Mouse (Mus musculus) forebrain, embryonic 12.5 days (tissue): ENCODE measurements around the gene Rps11. TPM values are rescaled to one million over a fixed set of nuclear protein-coding genes. Genes with fewer than 3 reads are reported as not detected.
"Not testable (repeated sequence)": the region's sequence is repeated elsewhere in the genome, so short reads cannot be mapped to it uniquely, and the experiment has no call there.

Experiments
- ATAC-seq: fragments of 200-750 bp; cut with Nextera tagmentation; 2 replicates; pipeline ENCODE4 v1.8.0; 2017; ENCODE audit warnings: moderate TSS enrichment; ENCODE audit not compliant: low FRiP score
- H3K27ac ChIP-seq: fragments of 300-500 bp; sonication (generic); 2 replicates; pipeline ENCODE4 v1.5.1; 2016; ENCODE audit warnings: mild to moderate bottlenecking
- H3K27me3 ChIP-seq: fragments of 300-500 bp; sonication (generic); 2 replicates; pipeline ENCODE4 v1.6.1; 2016; ENCODE audit warnings: mild to moderate bottlenecking
- H3K36me3 ChIP-seq: fragments of 300-500 bp; sonication (generic); replicated peaks from 2 replicates; pipeline ENCODE4 v1.6.1; 2016; ENCODE audit warnings: mild to moderate bottlenecking
- H3K4me1 ChIP-seq: fragments of 300-500 bp; sonication (generic); 2 replicates; pipeline ENCODE4 v1.6.1; 2016
- H3K4me2 ChIP-seq: fragments of 300-500 bp; sonication (generic); 2 replicates; pipeline ENCODE4 v1.6.1; 2016; ENCODE audit warnings: mild to moderate bottlenecking, moderate library complexity
- H3K4me3 ChIP-seq: fragments of 300-500 bp; sonication (generic); replicated peaks from 2 replicates; pipeline ENCODE4 v1.5.1; 2016; ENCODE audit warnings: mild to moderate bottlenecking
- H3K9ac ChIP-seq: fragments of 300-500 bp; sonication (generic); 2 replicates; pipeline ENCODE4 v1.6.1; 2016; ENCODE audit warnings: mild to moderate bottlenecking
- H3K9me3 ChIP-seq: fragments of 300-500 bp; sonication (generic); 2 replicates; pipeline ENCODE4 v1.6.1; 2016
- WGBS: fragments of 180-500 bp; shearing (Covaris S2); methylation state at CpG from one replicate; pipeline ENCODE4 v1.1.7; 2016; 5-methylcytosine and 5-hydroxymethylcytosine counted together
- polyA plus RNA-seq: library from polyadenylated mRNA; unstranded; fragments of >200 nt; fragmentation: Nextera tagmentation; extraction: Ambion mirVana; gene quantifications from 2 replicates; pipeline ENCODE4 v1.2.1, GENCODE M21; 2016

The Rps11 gene
- polyA plus RNA-seq, 1 experiment from 2014 or later: 1,285 TPM

DNA sequence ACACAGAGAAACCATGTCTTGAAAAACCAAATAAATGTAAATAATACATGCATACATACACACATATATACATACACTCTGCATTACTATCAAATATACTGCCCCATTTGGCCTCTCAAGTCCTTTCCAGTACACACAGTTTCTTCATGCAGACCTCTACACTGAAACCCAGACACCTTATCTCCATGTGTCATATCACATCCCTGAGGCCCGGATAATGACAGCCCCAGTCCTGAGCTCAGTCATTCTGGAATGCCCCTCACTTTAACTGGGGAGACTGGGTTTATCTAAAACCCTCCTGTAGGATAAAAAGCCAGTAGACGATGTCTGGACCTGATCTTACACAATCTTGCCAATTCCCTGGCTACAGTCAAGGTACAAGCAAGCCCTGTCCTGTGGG lies 10.8 kb downstream of the Rps11 start:
- no peak overlapping the region for H3K27ac ChIP-seq
- H3K4me1 ChIP-seq: no peaks in the 10 kb centered on the region
- H3K9ac ChIP-seq: no peak overlapping the region
- peaks cover 10% of the 10 kb centered on the region; the same call in 1 of the 2 replicates for H3K36me3 ChIP-seq
- H3K4me2 ChIP-seq: no peak overlapping the region
- H3K27me3 ChIP-seq: no peaks in the 10 kb centered on the region
- WGBS: 88% methylated on average over 2 of the region's 2 CpGs
- no peaks in the 10 kb centered on the region for H3K9me3 ChIP-seq
- no peak overlapping the region for H3K4me3 ChIP-seq
- no peak for ATAC-seq

DNA sequence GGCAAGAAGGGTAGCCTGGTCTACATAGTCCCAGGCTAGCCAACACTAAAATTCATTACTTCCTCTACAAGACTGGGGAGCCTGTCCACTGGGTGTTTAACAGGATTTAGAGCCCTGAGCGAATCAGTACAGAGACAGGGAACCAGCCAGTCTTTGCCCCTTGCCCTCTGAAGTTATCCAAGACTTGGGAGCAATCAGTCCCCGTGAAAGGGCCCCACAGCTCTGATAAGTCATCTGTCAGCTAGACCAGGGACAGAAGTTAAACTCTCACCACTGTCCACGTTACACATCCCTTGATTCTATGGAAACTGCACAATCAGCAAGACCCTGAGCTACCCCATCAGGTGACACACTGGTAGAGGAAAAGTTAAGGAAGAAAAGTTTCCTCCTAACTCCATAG lies 11.7 kb downstream of the Rps11 start:
- no peak for ATAC-seq
- Histone ChIP-seq H3K27me3 (no peaks in the 10 kb centered on the region), H3K4me3 (no peak overlapping the region), H3K27ac (no peak overlapping the region), H3K36me3 (peaks cover under 1% of the 10 kb centered on the region; the same call in 1 of the 2 replicates), H3K9ac (no peak overlapping the region), H3K9me3 (no peaks in the 10 kb centered on the region), H3K4me2 (no peak overlapping the region), H3K4me1 (no peaks in the 10 kb centered on the region)
- WGBS: 71% methylated on average over 3 of the region's 3 CpGs

DNA sequence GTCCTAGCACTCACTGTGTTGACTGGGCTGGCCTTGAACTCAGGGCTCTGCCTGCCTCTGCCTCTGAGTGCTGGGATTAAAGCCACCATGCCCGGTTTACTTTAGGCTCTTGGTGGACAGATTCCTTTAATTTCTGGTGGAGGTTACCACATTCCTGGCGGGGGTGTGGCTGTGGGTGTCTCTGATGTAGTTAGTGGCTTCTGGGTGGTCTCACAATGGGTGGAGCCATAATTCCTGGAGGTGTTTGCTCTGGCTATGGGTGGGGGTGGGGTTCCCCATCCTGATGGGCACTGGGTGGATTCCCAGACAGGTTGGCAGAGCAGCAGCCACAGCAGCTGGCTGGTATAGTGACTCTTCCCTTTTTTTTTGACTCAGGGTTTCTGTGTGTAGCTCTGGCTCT lies 12.3 kb downstream of the Rps11 start:
- 69% methylated on average over 2 of the region's 2 CpGs for WGBS
- H3K4me3 ChIP-seq: no peak overlapping the region
- H3K4me1 ChIP-seq: no peaks in the 10 kb centered on the region
- no peaks in the 10 kb centered on the region for H3K27me3 ChIP-seq
- no peak overlapping the region for H3K9ac ChIP-seq
- no peaks in the 10 kb centered on the region for H3K9me3 ChIP-seq
- no peak for ATAC-seq
- H3K27ac ChIP-seq: no peak overlapping the region
- H3K4me2 ChIP-seq: no peak overlapping the region
- no peaks in the 10 kb centered on the region for H3K36me3 ChIP-seq

DNA sequence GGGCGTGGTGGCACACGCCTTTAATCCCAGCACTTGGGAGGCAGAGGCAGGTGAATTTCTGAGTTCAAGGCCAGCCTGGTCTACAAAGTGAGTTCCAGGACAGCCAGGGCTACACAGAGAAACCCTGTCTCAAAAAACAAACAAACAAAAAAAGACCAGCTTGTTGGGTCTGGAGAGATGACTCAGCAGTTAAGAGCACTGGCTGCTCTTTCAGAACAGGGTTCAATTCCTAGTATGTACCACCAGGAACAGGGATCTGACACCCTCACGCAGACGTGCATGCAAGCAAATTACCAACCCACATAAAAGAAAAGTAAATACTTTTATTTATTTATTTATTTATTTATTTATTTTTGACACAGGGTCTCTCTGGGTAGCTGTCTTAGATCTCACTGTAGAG lies 14.2 kb downstream of the Rps11 start:
- not testable (repeated sequence) for H3K9ac ChIP-seq, H3K4me3 ChIP-seq, ATAC-seq, H3K9me3 ChIP-seq, H3K36me3 ChIP-seq, H3K27ac ChIP-seq, H3K4me2 ChIP-seq, H3K4me1 ChIP-seq, H3K27me3 ChIP-seq
- 98% methylated on average over 4 of the region's 4 CpGs for WGBS

DNA sequence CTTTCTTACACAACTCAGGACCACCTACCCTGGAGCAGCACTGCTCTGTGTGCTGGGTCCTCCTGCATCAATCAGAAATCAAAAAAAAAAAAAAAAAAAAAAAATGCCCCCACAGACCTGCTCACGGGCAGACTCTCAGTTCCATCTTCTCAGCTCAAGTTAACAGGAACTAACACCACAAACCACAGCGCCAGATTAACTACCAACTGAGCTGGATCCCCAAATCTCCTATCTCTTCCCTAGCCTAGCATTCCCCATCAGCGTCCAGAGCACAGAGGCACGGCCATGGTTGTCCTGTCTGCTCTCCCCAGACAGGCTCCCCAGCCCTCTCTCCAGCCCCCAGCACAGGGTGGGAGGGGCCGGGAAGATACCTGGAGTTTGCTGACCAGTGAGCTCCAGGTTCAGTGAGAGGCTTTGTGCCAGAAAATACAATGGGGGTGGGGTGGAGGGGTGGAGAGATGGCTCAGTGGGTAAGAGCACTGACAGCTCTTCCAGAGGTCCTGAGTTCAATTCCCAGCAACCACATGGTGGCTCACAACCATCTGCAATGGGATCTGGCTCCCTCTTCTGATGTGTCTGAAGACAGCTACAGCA lies 17.1 kb downstream of the Rps11 start:
- Histone ChIP-seq H3K4me3 (no peak overlapping the region), H3K36me3 (no peaks in the 10 kb centered on the region), H3K4me1 (peaks cover 6% of the 10 kb centered on the region), H3K4me2 (no peak overlapping the region), H3K9me3 (no peaks in the 10 kb centered on the region), H3K9ac (no peak overlapping the region), H3K27me3 (no peaks in the 10 kb centered on the region), H3K27ac (no peak overlapping the region)
- 69% methylated on average over 5 of the region's 5 CpGs for WGBS
- no peak for ATAC-seq

DNA sequence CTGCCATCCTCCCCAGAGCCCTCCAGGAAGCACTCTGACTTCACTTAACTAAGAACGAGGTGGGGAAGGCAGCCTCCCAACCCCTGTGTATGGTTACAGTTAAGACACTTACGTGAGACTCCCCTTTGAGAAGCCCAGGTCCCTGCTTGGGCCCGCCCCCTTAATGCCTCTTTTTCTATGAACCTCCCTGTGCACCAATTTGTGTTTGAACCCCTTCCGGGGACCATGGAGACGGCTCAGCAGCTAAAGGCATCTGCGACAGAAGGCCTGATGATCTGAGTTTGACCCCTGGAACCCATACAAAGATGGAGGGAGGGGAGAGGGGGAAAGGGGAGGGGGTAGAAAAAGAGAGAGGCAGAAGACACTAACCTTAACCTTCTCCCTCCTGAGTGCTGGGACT lies 17.8 kb downstream of the Rps11 start:
- Histone ChIP-seq H3K4me2 (no peak overlapping the region), H3K36me3 (no peaks in the 10 kb centered on the region), H3K27ac (no peak overlapping the region), H3K9me3 (no peaks in the 10 kb centered on the region), H3K4me1 (peaks cover 6% of the 10 kb centered on the region), H3K4me3 (no peak overlapping the region), H3K9ac (no peak overlapping the region), H3K27me3 (no peaks in the 10 kb centered on the region)
- ATAC-seq: no peak
- 42% methylated on average over 6 of the region's 6 CpGs for WGBS

DNA sequence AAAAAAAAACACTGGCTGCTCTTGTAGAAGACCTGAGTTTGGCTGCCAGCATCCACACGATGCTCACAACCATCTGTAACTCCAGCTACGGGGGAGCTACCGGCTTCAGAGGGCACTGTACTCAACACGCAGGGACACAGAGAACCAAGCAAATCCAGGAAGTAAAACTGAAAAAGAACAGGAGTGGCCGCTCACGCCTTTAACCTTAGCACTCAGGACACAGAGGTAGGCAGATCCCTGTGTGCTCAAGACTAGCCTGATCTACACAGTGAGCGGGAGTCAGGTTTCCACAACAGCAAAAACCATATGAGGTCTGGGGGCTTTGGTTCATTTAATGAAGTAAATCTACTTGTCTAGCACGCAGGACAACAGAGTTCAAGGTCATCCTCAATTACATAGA lies 18.7 kb downstream of the Rps11 start:
- ATAC-seq: no peak
- Histone ChIP-seq H3K27me3 (no peaks in the 10 kb centered on the region), H3K4me2 (no peak overlapping the region), H3K27ac (no peak overlapping the region), H3K9ac (no peak overlapping the region), H3K36me3 (no peaks in the 10 kb centered on the region), H3K4me3 (no peak overlapping the region), H3K9me3 (no peaks in the 10 kb centered on the region), H3K4me1 (peaks cover 6% of the 10 kb centered on the region)
- WGBS: 83% methylated on average over 8 of the region's 8 CpGs

DNA sequence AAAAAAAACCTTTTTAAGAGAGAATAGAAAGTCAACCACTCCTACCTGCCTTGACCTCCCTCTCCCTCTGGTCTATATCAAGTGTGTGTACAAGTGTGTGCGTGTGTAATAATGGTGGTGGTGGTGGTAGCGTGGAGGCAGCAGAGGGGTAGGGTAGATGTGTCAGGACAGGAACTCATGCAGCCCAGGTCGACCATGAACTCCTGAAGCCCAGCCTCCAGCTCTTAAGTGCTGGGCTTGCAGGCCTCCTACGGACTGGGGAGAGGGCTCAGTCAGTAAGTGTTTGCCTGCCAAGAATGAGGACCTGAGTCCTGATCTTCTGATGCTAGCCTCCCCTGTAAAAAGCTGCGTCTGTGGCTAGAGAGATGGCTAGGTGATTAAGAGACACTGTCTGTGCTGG lies 19.3 kb downstream of the Rps11 start:
- H3K27ac ChIP-seq: no peak overlapping the region
- no peak for ATAC-seq
- no peak overlapping the region for H3K4me2 ChIP-seq
- peaks cover 6% of the 10 kb centered on the region for H3K4me1 ChIP-seq
- no peaks in the 10 kb centered on the region for H3K36me3 ChIP-seq
- no peak overlapping the region for H3K9ac ChIP-seq
- no peaks in the 10 kb centered on the region for H3K27me3 ChIP-seq
- 83% methylated on average over 5 of the region's 5 CpGs for WGBS
- H3K4me3 ChIP-seq: no peak overlapping the region
- no peaks in the 10 kb centered on the region for H3K9me3 ChIP-seq

DNA sequence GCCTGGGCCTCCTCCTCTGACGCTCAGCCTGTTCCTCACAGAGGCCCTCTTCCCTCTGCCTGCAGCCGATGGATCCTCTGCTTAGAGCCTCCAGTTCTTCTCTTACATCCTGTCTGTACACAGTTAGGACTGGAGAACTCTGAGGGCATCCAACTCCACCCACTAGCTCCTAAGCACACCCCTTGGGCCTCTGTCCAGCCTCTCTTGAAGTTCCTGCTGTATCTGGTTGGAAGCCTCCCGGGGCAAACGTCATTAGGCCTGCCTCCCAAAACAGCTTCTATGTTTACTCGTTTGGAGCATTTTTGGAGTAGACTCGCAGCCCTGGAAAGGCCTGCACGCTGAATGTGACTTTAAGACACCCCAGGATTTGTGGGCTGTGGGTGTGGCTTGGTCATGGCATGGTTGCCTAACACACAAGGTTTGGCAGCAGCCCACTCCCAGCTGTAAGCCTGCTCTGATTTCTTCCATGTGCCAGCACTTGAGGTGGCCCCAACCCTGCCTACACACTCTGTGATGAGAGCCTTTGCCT lies 20.5 kb downstream of the Rps11 start, which contains the start of gene Fcgrt:
TSS of gene Fcgrt (minus strand) at position 200 of the 529 bp plus-strand sequence.
- Histone ChIP-seq H3K4me2 (no peak within 1 kb of the TSS), H3K27ac (no peak within 1 kb of the TSS), H3K36me3 (no peaks in the 10 kb centered on the region), H3K9me3 (no peaks in the 10 kb centered on the region), H3K4me1 (peaks cover 6% of the 10 kb centered on the region), H3K27me3 (no peaks in the 10 kb centered on the region), H3K4me3 (no peak within 1 kb of the TSS), H3K9ac (no peak within 1 kb of the TSS)
- 78% methylated on average over 7 of the region's 7 CpGs for WGBS
- ATAC-seq: no peak

DNA sequence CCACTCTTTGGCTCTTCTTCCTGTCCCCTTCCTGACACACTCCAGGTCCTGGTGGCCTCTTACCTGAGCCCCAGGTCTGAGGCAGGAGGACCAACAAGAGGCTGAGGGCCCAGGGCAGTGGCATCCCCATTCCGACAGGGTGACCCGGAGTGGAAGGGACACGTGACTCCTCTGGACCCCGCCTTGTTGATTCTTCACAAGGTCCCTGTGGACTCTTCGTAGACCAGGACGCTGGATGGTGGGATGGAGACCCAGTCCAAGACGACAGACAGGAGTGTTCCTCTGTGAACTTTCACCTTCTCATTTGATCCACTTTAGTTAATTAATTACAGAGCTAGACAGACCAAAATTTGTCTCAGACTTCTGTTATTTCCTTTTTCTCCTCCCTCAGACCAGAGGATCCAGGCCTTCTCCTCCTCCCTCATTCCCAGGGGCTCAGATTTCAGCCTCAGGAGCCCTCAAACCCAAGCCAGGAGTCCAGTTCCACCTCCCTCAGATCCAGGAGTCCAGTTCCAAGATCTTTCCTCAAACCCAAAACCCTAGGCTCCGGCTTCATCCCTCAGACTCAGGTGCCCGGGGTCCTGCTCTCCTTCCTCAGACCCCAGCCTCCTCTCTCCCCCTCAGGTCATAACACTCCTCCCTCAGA lies 21.2 kb downstream of the Rps11 start:
- Histone ChIP-seq H3K27ac (no peak overlapping the region), H3K36me3 (no peaks in the 10 kb centered on the region), H3K9ac (no peak overlapping the region), H3K27me3 (no peaks in the 10 kb centered on the region), H3K4me2 (no peak overlapping the region), H3K4me1 (peaks cover 6% of the 10 kb centered on the region), H3K9me3 (no peaks in the 10 kb centered on the region), H3K4me3 (no peak overlapping the region)
- ATAC-seq: no peak
- WGBS: 86% methylated on average over 9 of the region's 9 CpGs

DNA sequence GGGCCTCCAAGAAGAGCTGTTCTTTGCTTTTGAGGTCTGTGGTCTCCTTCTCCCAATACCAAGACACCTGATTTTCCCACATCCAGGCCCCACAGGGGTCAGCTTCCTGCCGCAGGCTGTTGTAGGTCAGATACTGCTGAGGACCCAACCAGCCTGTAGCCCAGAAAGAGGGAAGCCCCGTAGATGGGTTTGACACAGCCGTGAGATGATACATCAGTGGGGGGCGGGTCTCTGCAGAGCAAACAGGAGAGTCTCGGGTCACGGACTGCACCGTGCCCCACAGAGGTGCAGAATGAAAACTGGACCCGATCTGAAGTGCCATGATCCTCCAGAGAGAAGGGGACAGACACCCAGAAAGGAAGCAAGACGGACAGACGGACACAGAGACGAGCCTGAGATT lies 21.8 kb downstream of the Rps11 start:
- peaks cover 6% of the 10 kb centered on the region for H3K4me1 ChIP-seq
- 91% methylated on average over 11 of the region's 11 CpGs for WGBS
- H3K9me3 ChIP-seq: no peaks in the 10 kb centered on the region
- no peak for ATAC-seq
- no peaks in the 10 kb centered on the region for H3K27me3 ChIP-seq
- H3K4me2 ChIP-seq: no peak overlapping the region
- H3K27ac ChIP-seq: no peak overlapping the region
- no peak overlapping the region for H3K9ac ChIP-seq
- H3K36me3 ChIP-seq: no peaks in the 10 kb centered on the region
- no peak overlapping the region for H3K4me3 ChIP-seq

DNA sequence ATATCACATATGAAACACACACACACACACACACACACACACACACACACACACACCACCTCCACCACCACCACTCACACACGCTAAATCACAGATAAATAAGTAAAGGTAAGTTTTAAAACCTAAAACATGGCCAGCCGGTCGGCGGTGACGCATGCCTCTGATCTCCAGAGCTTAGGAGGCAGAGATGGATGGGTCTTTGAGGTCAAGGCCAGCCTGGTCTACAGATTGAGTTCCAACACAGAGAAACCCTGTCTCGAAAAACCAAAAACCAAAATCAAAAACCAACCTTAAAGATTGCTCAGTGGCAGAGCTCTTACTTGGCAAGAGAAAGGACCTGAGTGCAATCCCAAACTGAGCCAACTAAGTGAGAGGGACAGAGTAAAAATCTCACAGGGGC lies 24.2 kb downstream of the Rps11 start:
- H3K36me3 ChIP-seq: no peaks in the 10 kb centered on the region
- H3K9me3 ChIP-seq: no peaks in the 10 kb centered on the region
- H3K4me2 ChIP-seq: no peak overlapping the region
- no peak for ATAC-seq
- H3K27me3 ChIP-seq: no peaks in the 10 kb centered on the region
- no peak overlapping the region for H3K27ac ChIP-seq
- 96% methylated on average over 6 of the region's 6 CpGs for WGBS
- H3K4me1 ChIP-seq: no peaks in the 10 kb centered on the region
- H3K4me3 ChIP-seq: no peak overlapping the region
- H3K9ac ChIP-seq: no peak overlapping the region
